Mouse (Mus musculus) kidney, adult 2 months (tissue): ENCODE results near the gene Abhd16a. TPM values are rescaled to one million over a fixed set of nuclear protein-coding genes. Genes with fewer than 3 reads are reported as not detected.
A peak's percentile ranks its signal among the peaks of the same experiment; 100 is the strongest.

Experiments
- DNase-seq: peaks from one replicate; pipeline ENCODE4 v3.0.0; 2021
- H3K27ac ChIP-seq: fragments of 200-500 bp; 2 replicates; pipeline ENCODE4 v1.5.1; 2012; ENCODE audit warnings: low read depth, low read length, control low read depth, inconsistent platforms; ENCODE audit not compliant: insufficient read depth
- H3K27me3 ChIP-seq: fragments of 200-500 bp; replicated peaks from 2 replicates; pipeline ENCODE4 v1.6.1; 2012; ENCODE audit warnings: mild to moderate bottlenecking, moderate library complexity, low read length, inconsistent platforms; ENCODE audit not compliant: control insufficient read depth, insufficient read depth
- H3K36me3 ChIP-seq: fragments of 200-500 bp; 2 replicates; pipeline ENCODE4 v1.6.1; 2012; ENCODE audit warnings: mild to moderate bottlenecking, moderate library complexity, low read length, inconsistent platforms; ENCODE audit not compliant: control insufficient read depth, insufficient read depth
- H3K4me1 ChIP-seq: fragments of 200-500 bp; 2 replicates; pipeline ENCODE4 v1.6.1; 2011; ENCODE audit warnings: low read length; ENCODE audit not compliant: control insufficient read depth, insufficient read depth
- H3K4me3 ChIP-seq: fragments of 200-500 bp; 2 replicates; pipeline ENCODE4 v1.5.1; 2011; ENCODE audit warnings: mild to moderate bottlenecking, low read depth, low read length, control low read depth; ENCODE audit not compliant: insufficient read depth
- CTCF ChIP-seq: fragments of 200-500 bp; conservative IDR thresholded peaks from 2 replicates; pipeline ENCODE4 v1.5.1; 2011; ENCODE audit warnings: low read depth, mild to moderate bottlenecking, control low read depth, low read length, moderate library complexity, mixed read lengths; ENCODE audit not compliant: insufficient read depth, insufficient read length
- POLR2A ChIP-seq: fragments of 200-500 bp; IDR thresholded peaks from one replicate; pipeline ENCODE4 v1.6.1; 2011; ENCODE audit warnings: low read depth, low read length, control low read depth
- WGBS: fragments of 180-500 bp; shearing (Covaris S2); methylation state at CpG from one replicate; pipeline ENCODE4 v1.1.7; 2018; 5-methylcytosine and 5-hydroxymethylcytosine counted together
- polyA plus RNA-seq: library from polyadenylated mRNA; depleted of rRNA; stranded (reverse); fragments of >200 nt; gene quantifications from 2 replicates; pipeline ENCODE4 v1.2.3, GENCODE M21; 2012

The Abhd16a gene
- polyA plus RNA-seq, 1 experiment = 156 TPM

DNA sequence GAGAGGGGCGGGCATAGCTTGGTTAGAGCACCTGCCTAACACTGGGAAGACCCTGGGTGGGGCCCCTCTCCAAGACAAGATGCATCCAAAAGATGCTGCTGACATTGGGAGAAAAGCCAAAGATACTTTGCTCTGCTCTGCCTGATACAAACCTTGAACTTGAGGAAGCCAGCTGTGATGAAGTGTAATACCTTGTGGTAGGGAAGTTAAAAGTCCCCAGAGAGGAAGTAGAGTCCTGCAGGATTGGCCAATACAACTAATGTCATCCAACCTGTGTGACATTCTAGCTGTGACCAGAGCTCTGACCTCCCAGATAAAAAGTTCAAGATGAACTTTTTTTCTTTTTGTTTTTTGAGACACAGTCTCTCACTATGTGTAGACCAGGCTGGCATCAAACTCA lies 36.0 kb downstream of the Abhd16a start:
- no peaks in the 10 kb centered on the region; the same call in 1 of the 2 replicates for H3K36me3 ChIP-seq
- no peak for TF ChIP-seq CTCF
- TF ChIP-seq POLR2A = no peak
- 96% methylated on average over 1 of the region's 1 CpGs for WGBS
- no peak overlapping the region for H3K4me3 ChIP-seq
- H3K27ac ChIP-seq = peak overlapping the region; percentile 61; the same call in 1 of the 2 replicates
- H3K4me1 ChIP-seq = peaks cover 25% of the 10 kb centered on the region; the same call in 1 of the 2 replicates
- no peak for DNase-seq
- H3K27me3 ChIP-seq = no peaks in the 10 kb centered on the region

DNA sequence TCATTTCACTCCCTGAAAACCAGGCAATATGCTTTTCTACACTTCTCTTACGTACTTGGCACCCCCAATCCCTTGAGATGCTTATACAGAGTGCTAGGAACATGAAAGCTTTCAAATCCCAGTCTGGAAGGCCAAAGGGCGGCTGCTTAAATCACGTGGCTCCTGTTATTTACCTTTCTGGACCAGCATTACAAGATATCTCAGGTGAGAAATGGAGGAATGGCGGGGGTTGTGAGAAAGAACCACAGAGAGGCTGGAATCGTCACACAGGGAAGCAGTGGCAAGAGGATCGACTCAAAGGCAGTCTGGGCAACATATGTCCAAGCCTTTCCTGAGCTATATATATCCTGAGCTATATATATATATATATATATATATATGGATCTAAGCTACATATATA lies 36.5 kb downstream of the Abhd16a start:
- peaks cover 23% of the 10 kb centered on the region; the same call in 1 of the 2 replicates for H3K4me1 ChIP-seq
- peak overlapping the region; percentile 96 for H3K4me3 ChIP-seq
- 23% methylated on average over 6 of the region's 6 CpGs for whole genome bisulfite sequencing
- H3K27me3 ChIP-seq = no peaks in the 10 kb centered on the region
- no peak for TF ChIP-seq CTCF
- no peak for TF ChIP-seq POLR2A
- no peaks in the 10 kb centered on the region; the same call in 1 of the 2 replicates for H3K36me3 ChIP-seq
- peak; percentile 30 for DNase-seq
- peak overlapping the region; percentile 61; the same call in 1 of the 2 replicates for H3K27ac ChIP-seq

DNA sequence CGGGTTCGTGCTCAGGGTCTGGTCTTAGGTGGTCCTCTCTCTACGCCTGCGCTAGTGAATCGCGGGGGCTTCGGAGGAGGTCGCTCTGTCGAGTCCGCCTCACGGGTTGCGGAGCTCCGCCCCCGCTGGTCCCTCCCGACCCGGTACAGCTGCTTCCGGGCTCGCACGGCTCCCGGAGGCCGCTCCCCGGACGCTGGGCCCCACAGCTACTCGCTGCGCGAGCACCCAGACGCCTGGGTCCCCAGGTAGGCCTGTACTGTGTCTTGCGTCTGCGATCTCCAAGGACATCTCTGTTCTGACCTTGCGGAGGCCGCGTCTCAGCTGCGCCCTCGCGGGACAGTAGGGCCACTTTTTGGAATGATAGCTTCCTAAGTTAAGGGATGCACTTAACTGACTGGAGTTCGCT lies 37.1 kb downstream of the Abhd16a start, which contains the start of gene D17H6S53E:
Gene D17H6S53E, plus strand, starts transcription at position 168 of the 406 bp plus-strand sequence.
- Histone ChIP-seq H3K4me3 (peak within 1 kb of the TSS; percentile 96), H3K4me1 (peaks cover 23% of the 10 kb centered on the region; the same call in 1 of the 2 replicates), H3K27ac (peak within 1 kb of the TSS; percentile 87), H3K36me3 (no peaks in the 10 kb centered on the region; the same call in 1 of the 2 replicates), H3K27me3 (no peaks in the 10 kb centered on the region)
- TF ChIP-seq POLR2A (peak; percentile 48), CTCF (no peak)
- WGBS = under 1% methylated on average over 36 of the region's 36 CpGs
- DNase-seq = peak; percentile 82

DNA sequence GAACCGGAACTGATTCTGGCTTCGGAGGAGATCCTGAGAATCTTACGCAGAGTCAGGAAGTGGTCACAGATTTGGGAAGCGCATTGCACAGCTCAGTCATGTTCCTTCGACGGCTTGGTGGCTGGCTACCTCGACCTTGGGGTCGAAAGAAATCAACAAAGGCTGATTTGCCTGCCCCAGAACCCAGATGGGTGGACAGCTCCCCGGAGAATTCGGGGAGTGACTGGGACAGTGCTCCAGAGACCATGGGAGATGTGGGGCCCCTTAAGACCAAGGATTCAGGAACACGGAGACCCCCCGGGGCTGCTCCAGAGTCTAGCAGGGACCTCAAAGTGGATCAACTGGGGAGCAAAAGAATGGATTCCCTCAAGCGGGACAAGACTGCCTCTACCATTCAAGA lies 38.0 kb downstream of the Abhd16a start:
- Histone ChIP-seq H3K4me3 (peak overlapping the region; percentile 96), H3K27ac (peak overlapping the region; percentile 87; the same call in 1 of the 2 replicates), H3K4me1 (peaks cover 23% of the 10 kb centered on the region; the same call in 1 of the 2 replicates), H3K36me3 (no peaks in the 10 kb centered on the region; the same call in 1 of the 2 replicates), H3K27me3 (no peaks in the 10 kb centered on the region)
- TF ChIP-seq POLR2A (no peak), CTCF (no peak)
- WGBS = 52% methylated on average over 13 of the region's 13 CpGs
- no peak for DNase-seq

DNA sequence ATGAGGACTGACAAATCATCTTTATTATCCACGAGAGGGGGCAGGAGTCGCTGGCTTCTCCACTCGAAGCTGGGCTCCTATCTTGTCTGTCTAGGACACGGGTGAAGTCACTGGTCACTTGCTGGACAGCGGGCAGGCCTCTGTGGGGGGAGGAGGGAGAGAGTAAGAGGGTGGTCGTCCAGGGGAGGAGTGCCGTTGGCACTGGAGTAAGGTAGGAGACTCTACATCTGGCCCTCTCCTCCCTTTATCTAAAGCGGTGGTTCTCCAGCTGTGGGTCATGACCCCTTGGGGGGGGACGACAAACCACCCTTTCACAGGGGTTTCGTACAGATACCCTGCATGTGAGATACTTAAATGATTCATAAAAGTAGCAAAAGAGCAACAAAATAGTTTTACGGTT lies 39.9 kb downstream of the Abhd16a start:
- H3K27ac ChIP-seq = no peak overlapping the region
- 52% methylated on average over 11 of the region's 11 CpGs for WGBS

DNA sequence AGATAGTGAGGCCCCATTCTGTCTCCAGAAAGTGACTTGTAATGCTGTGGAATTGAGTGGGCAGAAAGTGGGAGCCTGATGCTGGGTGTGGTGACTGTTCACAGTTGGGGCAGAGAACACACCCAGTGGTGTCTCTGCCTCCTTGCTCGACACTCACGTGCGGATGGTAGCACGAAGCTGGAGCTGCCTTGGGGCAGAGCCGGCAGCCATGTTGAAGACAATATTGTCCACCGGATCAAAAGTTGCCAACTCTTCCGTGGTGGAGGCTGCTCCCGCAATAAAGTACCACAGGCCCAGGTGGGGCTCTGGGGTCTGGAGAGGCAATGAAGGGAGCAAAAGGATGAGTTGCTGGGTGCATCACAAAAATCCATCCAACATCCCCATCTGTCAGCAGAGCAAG lies 42.0 kb downstream of the Abhd16a start:
- TF ChIP-seq POLR2A = no peak
- no peak for TF ChIP-seq CTCF
- Histone ChIP-seq H3K4me3 (peak overlapping the region; percentile 24; the same call in 1 of the 2 replicates), H3K27ac (no peak overlapping the region), H3K36me3 (no peaks in the 10 kb centered on the region), H3K4me1 (peaks cover 11% of the 10 kb centered on the region; the same call in 1 of the 2 replicates), H3K27me3 (no peaks in the 10 kb centered on the region)
- no peak for DNase-seq
- WGBS = 90% methylated on average over 8 of the region's 8 CpGs

More for the DNA sequence above, 39.9 kb downstream of the Abhd16a start:
- Histone ChIP-seq H3K36me3 (no peaks in the 10 kb centered on the region; the same call in 1 of the 2 replicates), H3K27me3 (no peaks in the 10 kb centered on the region), H3K4me3 (no peak overlapping the region), H3K4me1 (peaks cover 23% of the 10 kb centered on the region; the same call in 1 of the 2 replicates)
- DNase-seq = no peak
- TF ChIP-seq POLR2A = no peak
- TF ChIP-seq CTCF = no peak

DNA sequence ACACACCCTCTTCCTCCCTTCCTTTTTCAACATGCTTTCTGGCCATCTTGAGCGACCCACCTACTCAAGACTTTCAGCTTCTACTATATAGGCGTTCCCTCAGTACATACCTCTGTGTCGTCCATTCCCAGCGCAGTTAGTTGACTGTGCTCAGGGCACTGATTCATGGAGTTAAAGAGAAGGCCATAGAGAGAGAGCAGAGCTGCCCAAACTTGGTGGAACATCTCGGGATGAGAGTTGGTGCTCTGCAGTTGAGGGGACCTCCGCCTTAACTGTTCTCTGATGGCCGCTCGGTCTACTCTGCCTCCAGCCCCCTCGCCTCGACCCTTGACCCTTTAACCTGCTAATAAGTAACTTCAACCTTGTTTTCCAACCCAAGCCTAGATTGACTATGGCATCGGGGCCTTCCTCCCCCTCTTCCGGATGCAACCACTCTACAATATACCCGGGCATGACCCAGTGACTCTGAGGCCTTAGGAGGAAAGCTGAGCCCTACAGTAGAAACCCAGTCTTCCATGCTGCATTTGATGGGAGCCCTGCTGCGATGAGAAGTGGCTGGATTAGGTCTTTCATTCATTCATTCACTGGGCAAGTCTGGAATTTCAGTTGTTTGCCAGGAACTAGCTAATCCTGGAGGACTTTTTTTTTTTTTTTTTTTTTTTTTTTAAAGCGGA lies 42.6 kb downstream of the Abhd16a start, which contains the start of gene Apom:
Gene Apom, minus strand, starts transcription at position 551 of the 674 bp plus-strand sequence.
- H3K36me3 ChIP-seq = no peaks in the 10 kb centered on the region
- peak within 1 kb of the TSS; percentile 24 for H3K4me3 ChIP-seq
- no peak for TF ChIP-seq POLR2A
- TF ChIP-seq CTCF = no peak
- no peaks in the 10 kb centered on the region for H3K27me3 ChIP-seq
- WGBS = 48% methylated on average over 15 of the region's 15 CpGs
- DNase-seq = peak; percentile 61
- peaks cover 13% of the 10 kb centered on the region; the same call in 1 of the 2 replicates for H3K4me1 ChIP-seq
- H3K27ac ChIP-seq = no peak within 1 kb of the TSS; the same call in 1 of the 2 replicates
